Mouse (Mus musculus): ENCODE measurements around the gene Zbtb5. TPM values are rescaled to one million over a fixed set of nuclear protein-coding genes. Genes with fewer than 3 reads are reported as not detected.
A peak's percentile ranks its signal among the peaks of the same experiment; 100 is the strongest.
"Not testable (repeated sequence)": the region's sequence is repeated elsewhere in the genome, so short reads cannot be mapped to it uniquely, and the experiment has no call there.

The Zbtb5 gene
- polyA plus RNA-seq, 1 experiment from 2014 or later = 52.1 TPM

DNA sequence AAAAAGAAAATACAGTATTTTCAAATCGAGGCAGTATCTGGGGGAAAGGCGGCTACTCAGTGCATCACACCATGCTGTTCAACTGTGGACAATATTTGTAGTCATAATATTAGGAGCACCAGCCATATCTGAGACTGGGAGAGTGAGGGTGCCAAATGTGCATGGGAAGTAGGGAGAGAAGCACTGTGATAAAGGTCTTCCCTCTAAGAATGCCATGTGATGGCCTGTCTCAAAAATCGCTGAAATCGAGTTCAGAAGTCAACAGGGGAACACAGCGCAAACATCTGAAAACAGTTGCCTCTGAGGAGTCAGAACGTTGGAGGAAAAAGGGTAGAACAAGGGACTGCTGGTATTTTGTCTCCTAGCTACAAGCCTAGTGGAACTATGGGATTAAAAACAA is 12.2 kb downstream of the Zbtb5 start:
- no peak overlapping the region for H3K9ac ChIP-seq (replicated peaks)
- no peak overlapping the region for H3K4me3 ChIP-seq (replicated peaks)
- H3K27ac ChIP-seq = no peak overlapping the region
- peaks cover 11% of the 10 kb centered on the region for H3K36me3 ChIP-seq
- H3K27me3 ChIP-seq = no peaks in the 10 kb centered on the region
- no peak for ATAC-seq
- H3K4me2 ChIP-seq (replicated peaks) = no peak overlapping the region
- peaks cover 16% of the 10 kb centered on the region for H3K4me1 ChIP-seq (replicated peaks)
- no peaks in the 10 kb centered on the region for H3K9me3 ChIP-seq
- WGBS = 90% methylated on average over 6 of the region's 6 CpGs

DNA sequence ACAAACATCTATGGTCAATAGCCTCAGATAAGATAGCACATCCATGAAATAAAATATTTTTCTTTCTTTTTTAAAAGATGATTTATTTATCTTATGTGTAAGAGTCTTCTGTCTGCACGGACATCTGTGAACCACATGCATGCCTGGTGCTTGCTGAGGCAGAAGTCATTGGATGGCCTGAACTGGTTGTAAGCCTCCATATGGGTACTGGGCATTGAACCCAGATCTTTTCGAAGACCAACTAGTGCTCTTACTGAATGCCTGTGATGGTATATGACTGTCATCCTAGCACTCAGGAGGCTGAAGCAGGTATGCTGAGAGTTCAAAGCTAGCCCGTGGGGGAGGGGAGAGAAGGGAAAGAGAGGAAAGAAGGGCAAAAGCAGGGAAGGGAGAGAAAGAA is 14.1 kb downstream of the Zbtb5 start:
- Histone ChIP-seq H3K4me3 (replicated peaks) (no peak overlapping the region), H3K36me3 (peaks cover 21% of the 10 kb centered on the region), H3K9ac (replicated peaks) (no peak overlapping the region), H3K27me3 (no peaks in the 10 kb centered on the region), H3K27ac (no peak overlapping the region), H3K4me2 (replicated peaks) (no peak overlapping the region), H3K9me3 (no peaks in the 10 kb centered on the region), H3K4me1 (replicated peaks) (peaks cover 16% of the 10 kb centered on the region)
- 74% methylated on average over 3 of the region's 3 CpGs for WGBS
- no peak for ATAC-seq

GRCm38 (mm10) chr4:44994776-44995175 is 17.4 kb downstream of the Zbtb5 start:
- ATAC-seq = peak; percentile 30; the same call in 1 of the 2 replicates

GRCm38 (mm10) chr4:44993847-44994246 is 18.4 kb downstream of the Zbtb5 start:
- WGBS = 93% methylated on average over 9 of the region's 9 CpGs
- Histone ChIP-seq H3K27me3 (no peaks in the 10 kb centered on the region), H3K4me3 (replicated peaks) (no peak overlapping the region), H3K9ac (replicated peaks) (no peak overlapping the region), H3K4me1 (replicated peaks) (peaks cover 16% of the 10 kb centered on the region), H3K27ac (no peak overlapping the region), H3K36me3 (peaks cover 53% of the 10 kb centered on the region), H3K9me3 (no peaks in the 10 kb centered on the region), H3K4me2 (replicated peaks) (no peak overlapping the region)
- no peak for ATAC-seq

More at GRCm38 (mm10) chr4:44994776-44995175, 17.4 kb downstream of the Zbtb5 start:
- Histone ChIP-seq H3K27me3 (no peaks in the 10 kb centered on the region), H3K4me2 (replicated peaks) (no peak overlapping the region), H3K4me3 (replicated peaks) (no peak overlapping the region), H3K9me3 (no peaks in the 10 kb centered on the region), H3K9ac (replicated peaks) (no peak overlapping the region), H3K36me3 (peaks cover 44% of the 10 kb centered on the region), H3K4me1 (replicated peaks) (peaks cover 16% of the 10 kb centered on the region), H3K27ac (no peak overlapping the region)
- WGBS = 86% methylated on average over 18 of the region's 18 CpGs

GRCm38 (mm10) chr4:44993179-44993578 is 19.0 kb downstream of the Zbtb5 start:
- H3K4me3 ChIP-seq (replicated peaks); H3K4me2 ChIP-seq (replicated peaks); H3K9ac ChIP-seq (replicated peaks); H3K27me3 ChIP-seq; ATAC-seq; H3K9me3 ChIP-seq; H3K27ac ChIP-seq: not testable (repeated sequence)
- Histone ChIP-seq H3K4me1 (replicated peaks) (peaks cover 16% of the 10 kb centered on the region), H3K36me3 (peaks cover 59% of the 10 kb centered on the region)
- WGBS = 93% methylated on average over 14 of the region's 14 CpGs

DNA sequence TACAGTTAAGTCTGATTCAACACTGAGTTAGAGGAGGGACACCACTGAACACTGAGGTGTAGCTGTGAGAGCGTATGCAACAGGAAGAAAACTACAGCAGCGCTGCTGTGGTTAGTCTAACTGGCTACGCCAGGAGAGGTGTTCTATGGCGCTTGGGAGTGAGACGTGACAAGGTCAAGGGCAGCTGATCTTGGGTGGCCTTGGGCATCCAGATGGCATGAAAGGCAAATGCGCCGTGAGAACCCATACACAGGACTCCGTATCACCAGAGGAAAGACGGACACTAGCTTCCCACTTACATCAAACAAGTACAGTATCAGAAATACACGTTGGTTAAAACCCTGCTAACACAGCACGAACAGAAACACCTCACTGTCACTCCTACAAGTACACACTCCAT is 19.9 kb downstream of the Zbtb5 start:
- H3K4me2 ChIP-seq (replicated peaks); H3K9ac ChIP-seq (replicated peaks); H3K27me3 ChIP-seq; H3K9me3 ChIP-seq; H3K27ac ChIP-seq; H3K4me3 ChIP-seq (replicated peaks); ATAC-seq: not testable (repeated sequence)
- H3K36me3 ChIP-seq = peaks cover 65% of the 10 kb centered on the region
- WGBS = 93% methylated on average over 11 of the region's 11 CpGs
- peaks cover 12% of the 10 kb centered on the region for H3K4me1 ChIP-seq (replicated peaks)

DNA sequence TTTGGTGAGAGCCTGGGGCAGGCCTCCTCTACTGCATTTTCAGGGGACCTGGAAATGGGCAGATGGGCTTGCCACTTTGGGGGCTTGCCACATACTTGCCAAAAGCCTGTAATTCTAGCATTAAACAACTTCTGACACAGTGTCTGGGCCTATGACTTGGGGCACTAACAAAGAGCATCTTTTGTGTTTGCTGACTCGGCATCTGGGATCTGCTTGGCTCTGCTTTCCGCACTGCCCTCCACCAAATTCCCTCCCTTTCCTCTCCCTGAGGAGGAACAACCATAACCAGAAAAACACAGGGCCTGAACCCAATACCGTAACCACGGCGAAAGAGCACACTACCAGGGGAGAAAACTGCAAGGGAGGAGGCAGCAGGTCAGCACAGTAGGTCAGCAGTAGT is 21.7 kb downstream of the Zbtb5 start:
- 87% methylated on average over 5 of the region's 5 CpGs for WGBS
- Histone ChIP-seq H3K27me3 (no peaks in the 10 kb centered on the region), H3K4me2 (replicated peaks) (no peak overlapping the region), H3K4me1 (replicated peaks) (peaks cover under 1% of the 10 kb centered on the region; the same call in 1 of the 2 replicates), H3K27ac (no peak overlapping the region), H3K36me3 (peaks cover 68% of the 10 kb centered on the region), H3K4me3 (replicated peaks) (no peak overlapping the region), H3K9me3 (no peaks in the 10 kb centered on the region), H3K9ac (replicated peaks) (no peak overlapping the region)
- ATAC-seq = no peak

GRCm38 (mm10) chr4:44983131-44983740 is 29.0 kb downstream of the Zbtb5 start:
- H3K27me3 ChIP-seq = no peaks in the 10 kb centered on the region
- H3K9me3 ChIP-seq = no peaks in the 10 kb centered on the region
- H3K27ac ChIP-seq = no peak overlapping the region
- H3K4me1 ChIP-seq (replicated peaks) = peaks cover 27% of the 10 kb centered on the region
- H3K4me3 ChIP-seq (replicated peaks) = no peak overlapping the region
- H3K9ac ChIP-seq (replicated peaks) = no peak overlapping the region
- no peak overlapping the region for H3K4me2 ChIP-seq (replicated peaks)
- 90% methylated on average over 10 of the region's 10 CpGs for WGBS
- no peak for ATAC-seq
- H3K36me3 ChIP-seq = peaks cover 17% of the 10 kb centered on the region

GRCm38 (mm10) chr4:44982440-44983130 is 29.6 kb downstream of the Zbtb5 start:
- no peak overlapping the region for H3K27ac ChIP-seq
- ATAC-seq = no peak
- no peak overlapping the region for H3K4me3 ChIP-seq (replicated peaks)
- WGBS = 75% methylated on average over 11 of the region's 11 CpGs
- peaks cover 12% of the 10 kb centered on the region; the same call in 1 of the 2 replicates for H3K36me3 ChIP-seq
- H3K4me1 ChIP-seq (replicated peaks) = peaks cover 27% of the 10 kb centered on the region
- no peaks in the 10 kb centered on the region for H3K9me3 ChIP-seq
- H3K27me3 ChIP-seq = no peaks in the 10 kb centered on the region
- H3K9ac ChIP-seq (replicated peaks) = no peak overlapping the region
- peak overlapping the region; percentile 85; the same call in 1 of the 2 replicates for H3K4me2 ChIP-seq (replicated peaks)

GRCm38 (mm10) chr4:44981974-44982287 is 30.3 kb downstream of the Zbtb5 start:
- H3K4me3 ChIP-seq (replicated peaks) = peak overlapping the region; percentile 56
- H3K27me3 ChIP-seq = no peaks in the 10 kb centered on the region
- 0 out of 2 replicates have a peak overlapping the region, but pooled peaks have one; percentile 76 for H3K9ac ChIP-seq (replicated peaks)
- H3K4me2 ChIP-seq (replicated peaks) = peak overlapping the region; percentile 85
- H3K27ac ChIP-seq = no peak overlapping the region
- 24% methylated on average over 5 of the region's 5 CpGs for WGBS
- no peak for ATAC-seq
- H3K9me3 ChIP-seq = no peaks in the 10 kb centered on the region
- 0 out of 2 replicates have a peak, but pooled peaks cover 7% of the 10 kb centered on the region for H3K36me3 ChIP-seq
- H3K4me1 ChIP-seq (replicated peaks) = peaks cover 27% of the 10 kb centered on the region

GRCm38 (mm10) chr4:44981280-44981973 is 30.8 kb downstream of the Zbtb5 start, which contains the start of gene Grhpr:
Grhpr (plus strand) TSS chr4:44981395.
- H3K4me2 ChIP-seq (replicated peaks) = peak within 1 kb of the TSS; percentile 85
- 0 out of 2 replicates have a peak, but pooled peaks cover 6% of the 10 kb centered on the region for H3K36me3 ChIP-seq
- H3K27ac ChIP-seq = peak within 1 kb of the TSS; percentile 22; the same call in 1 of the 2 replicates
- no peaks in the 10 kb centered on the region for H3K9me3 ChIP-seq
- H3K4me1 ChIP-seq (replicated peaks) = peaks cover 27% of the 10 kb centered on the region
- WGBS = under 1% methylated on average over 40 of the region's 40 CpGs
- peak within 1 kb of the TSS; percentile 76 for H3K9ac ChIP-seq (replicated peaks)
- ATAC-seq = peak; percentile 90
- H3K4me3 ChIP-seq (replicated peaks) = peak within 1 kb of the TSS; percentile 56
- H3K27me3 ChIP-seq = no peaks in the 10 kb centered on the region

GRCm38 (mm10) chr4:44979794-44980338 is 32.3 kb downstream of the Zbtb5 start:
- H3K4me2 ChIP-seq (replicated peaks) = no peak overlapping the region
- WGBS = 88% methylated on average over 7 of the region's 7 CpGs

More at GRCm38 (mm10) chr4:44979794-44980338, 32.3 kb downstream of the Zbtb5 start:
- H3K4me3 ChIP-seq (replicated peaks) = no peak overlapping the region
- no peak overlapping the region for H3K27ac ChIP-seq
- peaks cover 27% of the 10 kb centered on the region for H3K4me1 ChIP-seq (replicated peaks)
- no peak overlapping the region for H3K9ac ChIP-seq (replicated peaks)
- no peaks in the 10 kb centered on the region for H3K9me3 ChIP-seq
- H3K27me3 ChIP-seq = no peaks in the 10 kb centered on the region
- no peak for ATAC-seq
- 0 out of 2 replicates have a peak, but pooled peaks cover 6% of the 10 kb centered on the region for H3K36me3 ChIP-seq

All from midbrain, embryonic 13.5 days (tissue).